Mouse (Mus musculus): ENCODE results near the gene Tm4sf19.

GRCm38 (mm10) chr16:32389841-32390240, 10.5 kb upstream of the Tm4sf19 start:
- TF ChIP-seq CTCF (IDR thresholded peaks at IDR 0.05; ENCODE audit: low read depth): no peak
- TF ChIP-seq EP300 (IDR thresholded peaks at IDR 0.05; ENCODE audit: low read depth): no peak

Measured in liver, postnatal 0 days (tissue).